Mouse (Mus musculus) limb, embryonic 15.5 days (tissue): ENCODE measurements around the gene Mki67. TPM values are rescaled to one million over a fixed set of nuclear protein-coding genes. Genes with fewer than 3 reads are reported as not detected.

Experiments
- ATAC-seq: fragments of 200-750 bp; cut with Nextera tagmentation; 2 replicates; pipeline ENCODE4 v1.8.0; 2017; ENCODE audit warnings: low read depth, moderate TSS enrichment; ENCODE audit not compliant: insufficient number of reproducible peaks, low FRiP score, low TSS enrichment
- H3K27ac ChIP-seq: fragments of 300-500 bp; sonication (generic); 2 replicates; pipeline ENCODE4 v1.5.1; 2015; ENCODE audit warnings: moderate library complexity, mild to moderate bottlenecking, inconsistent platforms
- H3K27me3 ChIP-seq: fragments of 300-500 bp; sonication (generic); 2 replicates; pipeline ENCODE4 v1.6.1; 2015; ENCODE audit warnings: inconsistent platforms
- H3K36me3 ChIP-seq: fragments of 300-500 bp; sonication (generic); 2 replicates; pipeline ENCODE4 v1.6.1; 2015; ENCODE audit warnings: inconsistent platforms
- H3K4me1 ChIP-seq: fragments of 300-500 bp; sonication (generic); 2 replicates; pipeline ENCODE4 v1.6.1; 2015; ENCODE audit warnings: inconsistent platforms
- H3K4me2 ChIP-seq: fragments of 300-500 bp; sonication (generic); 2 replicates; pipeline ENCODE4 v1.6.1; 2015; ENCODE audit warnings: mild to moderate bottlenecking, inconsistent platforms
- H3K4me3 ChIP-seq: fragments of 300-500 bp; sonication (generic); 2 replicates; pipeline ENCODE4 v1.5.1; 2015; ENCODE audit warnings: mild to moderate bottlenecking, inconsistent platforms
- H3K9ac ChIP-seq: fragments of 300-500 bp; sonication (generic); 2 replicates; pipeline ENCODE4 v1.6.1; 2015; ENCODE audit warnings: inconsistent platforms
- H3K9me3 ChIP-seq: fragments of 300-500 bp; sonication (generic); 2 replicates; pipeline ENCODE4 v1.6.1; 2016; ENCODE audit warnings: inconsistent platforms
- WGBS: fragments of 180-500 bp; shearing (Covaris S2); methylation state at CpG from one replicate; pipeline ENCODE4 v1.1.7; 2015; 5-methylcytosine and 5-hydroxymethylcytosine counted together
- polyA plus RNA-seq: library from polyadenylated mRNA; unstranded; fragments of >200 nt; fragmentation: Nextera tagmentation; extraction: Ambion mirVana; gene quantifications from 2 replicates; pipeline ENCODE4 v1.2.1, GENCODE M21; 2015

Mki67 gene
- polyA plus RNA-seq, 1 experiment from 2014 or later, result 35.2 TPM

GRCm38 (mm10) chr7:135660314-135660713 lies 55.8 kb downstream of the Mki67 start:
- no peak overlapping the region for H3K27ac ChIP-seq
- no peaks in the 10 kb centered on the region for H3K36me3 ChIP-seq
- no peak for ATAC-seq
- H3K9me3 ChIP-seq, result no peaks in the 10 kb centered on the region
- H3K9ac ChIP-seq, result no peak overlapping the region
- no peaks in the 10 kb centered on the region for H3K4me1 ChIP-seq
- no peak overlapping the region for H3K4me3 ChIP-seq
- H3K4me2 ChIP-seq, result no peak overlapping the region
- H3K27me3 ChIP-seq, result no peaks in the 10 kb centered on the region

GRCm38 (mm10) chr7:135659314-135659935 lies 56.7 kb downstream of the Mki67 start:
- H3K4me1 ChIP-seq, result no peaks in the 10 kb centered on the region
- no peak overlapping the region for H3K4me2 ChIP-seq
- no peak overlapping the region for H3K27ac ChIP-seq
- H3K9me3 ChIP-seq, result no peaks in the 10 kb centered on the region
- no peaks in the 10 kb centered on the region for H3K36me3 ChIP-seq
- H3K27me3 ChIP-seq, result no peaks in the 10 kb centered on the region
- WGBS, result 79% methylated on average over 5 of the region's 5 CpGs
- H3K9ac ChIP-seq, result no peak overlapping the region
- ATAC-seq, result no peak
- no peak overlapping the region for H3K4me3 ChIP-seq

DNA sequence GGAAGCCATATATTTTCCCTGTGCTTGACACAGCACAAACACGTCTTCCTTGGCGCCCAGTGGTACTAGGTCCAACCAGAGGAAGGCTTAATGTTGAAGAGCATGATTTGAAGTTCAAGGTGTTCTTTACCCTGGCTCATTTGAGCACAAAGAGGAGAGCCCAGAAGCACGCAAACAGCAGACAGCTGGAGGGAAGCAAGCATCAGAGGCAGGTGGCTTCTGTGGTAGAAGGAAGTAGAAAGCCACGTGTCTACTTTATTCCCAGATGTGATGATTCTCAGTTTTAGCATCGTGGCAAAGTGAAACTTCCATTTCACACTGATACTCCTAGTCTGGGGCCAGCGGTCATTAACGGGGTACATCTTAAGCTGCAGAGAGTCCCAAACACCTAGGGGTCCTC lies 58.0 kb downstream of the Mki67 start:
- H3K4me3 ChIP-seq, result no peak overlapping the region
- no peaks in the 10 kb centered on the region for H3K27me3 ChIP-seq
- H3K9me3 ChIP-seq, result no peaks in the 10 kb centered on the region
- H3K36me3 ChIP-seq, result no peaks in the 10 kb centered on the region
- H3K4me2 ChIP-seq, result no peak overlapping the region
- 89% methylated on average over 7 of the region's 7 CpGs for WGBS
- H3K9ac ChIP-seq, result no peak overlapping the region
- ATAC-seq, result no peak
- peaks cover 2% of the 10 kb centered on the region for H3K4me1 ChIP-seq
- H3K27ac ChIP-seq, result no peak overlapping the region

DNA sequence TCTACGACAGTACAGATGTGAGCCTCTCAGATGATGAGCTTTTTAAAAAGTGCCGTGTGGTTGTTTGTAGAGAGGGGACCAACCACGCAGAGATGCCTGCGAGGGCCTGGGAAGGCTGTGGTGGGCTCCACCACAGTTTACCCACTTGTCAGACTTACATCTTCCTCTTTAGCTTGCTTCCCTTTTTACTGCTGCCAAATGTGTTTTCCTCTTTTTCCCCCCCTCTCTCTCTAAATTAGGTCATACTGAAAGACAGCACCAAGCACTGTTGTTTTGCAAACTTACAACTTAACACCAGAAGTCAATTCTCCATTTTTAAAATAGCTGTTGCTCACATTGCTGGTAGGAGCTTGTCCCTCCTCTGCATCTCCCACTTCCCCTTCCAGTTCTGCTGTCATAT lies 61.0 kb downstream of the Mki67 start:
- Histone ChIP-seq H3K27ac (no peak overlapping the region), H3K27me3 (no peaks in the 10 kb centered on the region), H3K4me2 (no peak overlapping the region), H3K9ac (no peak overlapping the region), H3K4me1 (peaks cover 12% of the 10 kb centered on the region), H3K9me3 (no peaks in the 10 kb centered on the region), H3K36me3 (no peaks in the 10 kb centered on the region), H3K4me3 (no peak overlapping the region)
- ATAC-seq, result no peak
- 80% methylated on average over 4 of the region's 4 CpGs for WGBS

GRCm38 (mm10) chr7:135654288-135654687 lies 61.9 kb downstream of the Mki67 start:
- Histone ChIP-seq H3K36me3 (no peaks in the 10 kb centered on the region), H3K27me3 (no peaks in the 10 kb centered on the region)
- 78% methylated on average over 6 of the region's 6 CpGs for WGBS

DNA sequence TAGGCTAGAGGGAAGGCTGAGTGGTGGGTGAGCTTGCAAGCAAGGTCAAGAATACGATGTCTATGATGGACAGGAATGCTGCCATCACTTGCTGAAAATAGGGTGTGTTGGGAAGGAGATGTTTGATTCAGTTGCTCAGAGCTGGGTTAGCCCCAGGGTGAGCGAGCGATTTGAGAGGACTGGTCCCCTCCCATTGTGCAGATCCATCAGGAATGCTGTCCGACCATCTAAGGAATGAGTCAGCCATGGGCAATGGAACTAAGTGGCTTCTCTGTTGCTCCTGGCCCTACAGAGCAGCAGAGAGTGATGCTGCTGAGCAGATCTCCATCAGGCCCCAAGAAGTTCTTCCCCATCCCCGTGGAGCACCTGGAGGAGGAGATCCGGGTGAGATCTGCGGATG lies 62.6 kb downstream of the Mki67 start:
- no peaks in the 10 kb centered on the region for H3K27me3 ChIP-seq
- WGBS, result 78% methylated on average over 7 of the region's 7 CpGs
- H3K9me3 ChIP-seq, result no peaks in the 10 kb centered on the region
- H3K4me2 ChIP-seq, result no peak overlapping the region
- H3K27ac ChIP-seq, result no peak overlapping the region
- no peak overlapping the region for H3K4me3 ChIP-seq
- no peak overlapping the region for H3K9ac ChIP-seq
- ATAC-seq, result no peak
- peaks cover 12% of the 10 kb centered on the region for H3K4me1 ChIP-seq
- H3K36me3 ChIP-seq, result no peaks in the 10 kb centered on the region

More at GRCm38 (mm10) chr7:135654288-135654687, 61.9 kb downstream of the Mki67 start:
- ATAC-seq, result no peak
- Histone ChIP-seq H3K9ac (no peak overlapping the region), H3K4me1 (peaks cover 12% of the 10 kb centered on the region), H3K9me3 (no peaks in the 10 kb centered on the region), H3K27ac (no peak overlapping the region), H3K4me2 (no peak overlapping the region), H3K4me3 (no peak overlapping the region)

DNA sequence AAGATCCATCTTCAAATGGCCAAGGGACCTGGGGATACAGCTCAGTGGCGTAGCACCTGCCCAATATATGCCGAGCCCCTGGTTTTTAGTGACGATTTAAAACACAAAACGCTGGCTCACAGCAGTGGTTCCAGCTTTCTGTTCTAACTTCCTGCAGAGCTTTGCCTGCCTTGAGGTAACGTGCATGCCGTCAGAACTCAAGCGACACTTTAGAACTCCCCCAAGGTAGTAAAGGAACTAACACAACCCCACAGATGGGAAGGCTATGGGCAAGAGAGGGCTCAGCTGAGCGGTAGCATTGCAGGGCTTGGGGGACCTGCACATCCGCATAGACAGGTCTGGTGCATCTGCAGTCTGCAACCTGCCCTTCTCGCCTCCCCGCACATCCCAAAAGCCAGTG lies 63.4 kb downstream of the Mki67 start:
- H3K27ac ChIP-seq, result peak overlapping the region; percentile 0; the same call in 1 of the 2 replicates
- H3K9ac ChIP-seq, result no peak overlapping the region
- H3K4me2 ChIP-seq, result peak overlapping the region; percentile 17
- no peaks in the 10 kb centered on the region for H3K27me3 ChIP-seq
- H3K4me3 ChIP-seq, result no peak overlapping the region
- no peaks in the 10 kb centered on the region for H3K9me3 ChIP-seq
- no peaks in the 10 kb centered on the region for H3K36me3 ChIP-seq
- ATAC-seq, result no peak
- 45% methylated on average over 11 of the region's 11 CpGs for WGBS
- peaks cover 12% of the 10 kb centered on the region for H3K4me1 ChIP-seq

DNA sequence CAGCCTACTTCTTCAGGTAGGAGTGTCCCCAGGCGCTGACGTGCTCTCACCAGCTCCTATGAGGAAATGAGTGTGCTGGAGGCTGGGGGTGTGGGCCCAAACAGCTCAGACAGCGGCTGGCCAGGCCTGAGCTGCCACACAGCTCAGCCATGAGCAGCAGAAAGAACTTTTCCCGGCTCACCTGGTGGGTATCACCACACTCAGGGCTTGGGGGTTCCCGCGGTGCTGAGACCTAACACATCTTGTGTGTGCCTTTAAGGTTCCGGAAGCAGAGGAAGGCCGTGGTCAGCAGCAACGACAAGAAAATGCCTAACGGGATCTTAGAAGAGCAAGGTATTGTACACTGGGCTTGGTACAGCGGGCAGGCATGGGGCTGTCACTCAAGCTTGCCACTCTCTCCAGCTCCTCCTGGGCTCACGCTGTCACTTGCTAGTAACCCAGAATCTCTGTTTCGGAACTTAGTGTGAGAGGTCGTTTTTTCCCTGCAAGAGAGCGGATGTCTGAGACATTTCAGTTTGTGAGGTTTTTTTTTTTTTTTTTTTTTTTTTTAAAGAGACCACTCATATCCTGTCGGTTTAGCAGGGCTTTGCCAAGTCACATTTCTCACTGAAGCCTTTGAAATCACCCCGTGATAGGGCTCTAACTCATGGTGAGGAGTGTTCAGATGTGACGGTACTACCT lies 64.2 kb downstream of the Mki67 start:
- Histone ChIP-seq H3K36me3 (no peaks in the 10 kb centered on the region), H3K4me3 (peak overlapping the region; percentile 12), H3K27me3 (no peaks in the 10 kb centered on the region), H3K9me3 (no peaks in the 10 kb centered on the region), H3K9ac (no peak overlapping the region), H3K4me2 (peak overlapping the region; percentile 17), H3K27ac (0 out of 2 replicates have a peak overlapping the region, but pooled peaks have one; percentile 3), H3K4me1 (peaks cover 12% of the 10 kb centered on the region)
- WGBS, result 33% methylated on average over 18 of the region's 18 CpGs
- no peak for ATAC-seq

DNA sequence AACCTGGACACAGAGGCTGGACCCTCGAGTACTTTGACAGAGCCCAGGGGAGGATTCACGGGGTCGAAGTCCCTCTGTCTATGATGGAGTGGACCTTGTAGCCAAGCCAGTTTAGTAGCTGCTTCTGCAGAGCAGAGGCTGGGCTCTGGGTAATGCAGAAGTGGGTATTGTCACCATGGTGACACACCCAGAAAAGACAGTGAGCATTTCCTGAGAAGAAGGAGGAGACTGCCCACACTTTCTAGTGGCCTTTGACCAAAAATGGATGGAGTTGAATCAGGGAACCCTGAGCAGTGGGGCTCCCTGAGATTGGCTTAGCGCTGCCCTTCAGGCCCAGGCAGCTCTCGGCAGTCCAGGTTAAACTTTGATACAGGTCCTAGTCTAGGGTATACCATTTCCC lies 66.1 kb downstream of the Mki67 start:
- ATAC-seq, result no peak
- WGBS, result 79% methylated on average over 5 of the region's 5 CpGs
- H3K9ac ChIP-seq, result no peak overlapping the region
- no peak overlapping the region for H3K27ac ChIP-seq
- peaks cover 12% of the 10 kb centered on the region for H3K4me1 ChIP-seq
- H3K36me3 ChIP-seq, result no peaks in the 10 kb centered on the region
- no peak overlapping the region for H3K4me2 ChIP-seq
- no peak overlapping the region for H3K4me3 ChIP-seq
- H3K27me3 ChIP-seq, result no peaks in the 10 kb centered on the region
- no peaks in the 10 kb centered on the region for H3K9me3 ChIP-seq

DNA sequence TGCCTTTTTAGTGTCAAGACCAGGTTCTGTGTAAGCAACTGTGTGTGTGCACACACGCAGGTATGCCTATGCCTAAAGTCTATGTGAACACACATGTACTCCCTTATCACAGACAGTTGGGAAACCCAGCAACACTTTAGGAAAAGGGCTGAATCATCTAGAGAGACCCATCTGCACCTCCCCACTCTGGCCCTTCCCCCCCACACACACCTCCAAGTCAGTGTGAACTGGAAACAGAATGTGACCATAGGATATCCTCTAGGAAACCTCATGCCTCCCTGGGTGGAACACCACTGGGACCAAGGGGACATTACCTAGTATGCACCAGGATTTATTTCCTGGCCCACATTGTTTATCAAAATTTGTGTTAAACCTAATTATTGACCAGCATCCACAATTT lies 66.9 kb downstream of the Mki67 start:
- Histone ChIP-seq H3K36me3 (no peaks in the 10 kb centered on the region), H3K27me3 (no peaks in the 10 kb centered on the region), H3K9ac (no peak overlapping the region), H3K27ac (no peak overlapping the region), H3K4me1 (peaks cover 12% of the 10 kb centered on the region), H3K4me3 (no peak overlapping the region), H3K9me3 (no peaks in the 10 kb centered on the region), H3K4me2 (no peak overlapping the region)
- no peak for ATAC-seq
- 80% methylated on average over 1 of the region's 1 CpGs for WGBS

DNA sequence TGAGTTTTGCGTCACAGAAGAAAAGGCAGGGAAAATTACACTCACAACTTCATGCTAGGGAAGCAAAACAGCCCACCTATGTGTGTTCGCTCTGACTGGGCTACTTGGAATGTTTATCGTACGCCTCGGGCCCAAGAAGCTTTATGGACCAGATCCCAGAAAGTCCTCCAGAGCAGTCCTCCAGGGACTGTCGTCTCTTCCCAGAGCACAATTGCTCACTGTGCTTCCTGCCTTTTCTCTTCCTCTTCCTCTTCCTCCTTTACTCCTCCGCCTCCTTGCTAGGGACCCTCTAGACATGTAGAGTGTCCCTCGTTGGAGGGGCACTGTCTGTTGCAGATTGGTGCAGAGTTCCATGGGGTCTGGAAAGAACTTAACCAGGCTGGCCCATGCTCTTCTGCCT lies 67.3 kb downstream of the Mki67 start:
- Histone ChIP-seq H3K9me3 (no peaks in the 10 kb centered on the region), H3K36me3 (no peaks in the 10 kb centered on the region), H3K27me3 (no peaks in the 10 kb centered on the region), H3K9ac (no peak overlapping the region), H3K4me1 (peaks cover 12% of the 10 kb centered on the region), H3K4me3 (no peak overlapping the region), H3K4me2 (no peak overlapping the region), H3K27ac (no peak overlapping the region)
- 81% methylated on average over 8 of the region's 8 CpGs for WGBS
- no peak for ATAC-seq

DNA sequence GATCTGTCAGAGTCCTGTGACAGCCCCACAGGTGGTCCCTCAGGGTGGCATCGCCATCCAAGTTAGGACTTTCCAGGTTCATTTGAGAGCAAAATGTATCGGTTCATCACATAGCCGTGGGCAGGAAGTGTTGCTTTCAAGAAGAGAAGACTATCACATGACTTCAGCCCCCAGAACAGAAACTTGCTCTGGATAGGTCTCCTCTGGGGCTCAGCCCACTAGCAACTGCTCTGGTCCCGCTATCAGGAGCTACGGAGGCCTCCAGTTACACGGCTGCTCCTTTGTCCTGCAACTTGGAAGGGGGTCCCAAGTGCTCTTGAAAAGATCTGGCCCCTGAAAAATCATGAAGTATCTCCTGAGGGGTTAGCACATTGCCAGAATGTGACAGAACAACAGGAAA lies 69.2 kb downstream of the Mki67 start:
- Histone ChIP-seq H3K27ac (no peak overlapping the region), H3K9me3 (no peaks in the 10 kb centered on the region), H3K4me3 (no peak overlapping the region), H3K9ac (no peak overlapping the region), H3K27me3 (no peaks in the 10 kb centered on the region), H3K4me1 (0 out of 2 replicates have a peak, but pooled peaks cover 4% of the 10 kb centered on the region), H3K36me3 (no peaks in the 10 kb centered on the region), H3K4me2 (no peak overlapping the region)
- ATAC-seq, result no peak
- 68% methylated on average over 6 of the region's 6 CpGs for WGBS
